Mouse (Mus musculus) ES-E14 (cell line): ENCODE data around the gene Trem3. TPM values are rescaled to one million over a fixed set of nuclear protein-coding genes. Genes with fewer than 3 reads are reported as not detected.

Source experiments
- DNase-seq: peaks from one replicate; pipeline ENCODE4 v3.0.0-alpha.2; 2013; ENCODE audit warnings: low read depth, low spot score
- H3K27ac ChIP-seq: 2 replicates; pipeline ENCODE4 v1.5.1; 2012; ENCODE audit warnings: low read depth, mild to moderate bottlenecking, low read length, moderate library complexity, mixed read lengths; ENCODE audit not compliant: poor library complexity, insufficient read depth, severe bottlenecking
- H3K36me3 ChIP-seq: 2 replicates; pipeline ENCODE4 v1.6.1; 2012; ENCODE audit warnings: mild to moderate bottlenecking, low read length, moderate library complexity, mixed read lengths; ENCODE audit not compliant: control insufficient read depth, poor library complexity, insufficient read depth, severe bottlenecking
- H3K4me1 ChIP-seq, 2 experiments: fragments of 150-350 bp in 1 of 2; sonication (generic) in 1 of 2; 2 replicates each; pipeline ENCODE4 v1.6.1; 2012; ENCODE audit warnings: low read length in 2 of 2, mild to moderate bottlenecking in 1 of 2, mixed read lengths in 1 of 2; ENCODE audit not compliant: control insufficient read depth in 2 of 2, insufficient read depth in 2 of 2, poor library complexity in 1 of 2
- H3K4me3 ChIP-seq, 2 experiments: fragments of 150-350 bp in 1 of 2; sonication (generic) in 1 of 2; 2 replicates each; pipeline ENCODE4 v1.5.1; 2012; ENCODE audit warnings: low read length in 2 of 2, low read depth in 1 of 2, mild to moderate bottlenecking in 1 of 2, mixed read lengths in 1 of 2; ENCODE audit not compliant: insufficient read depth in 1 of 2, poor library complexity in 1 of 2, severe bottlenecking in 1 of 2
- H3K9ac ChIP-seq: 2 replicates; pipeline ENCODE4 v1.6.1; 2012; ENCODE audit warnings: low read depth, mild to moderate bottlenecking, low read length, mixed read lengths; ENCODE audit not compliant: poor library complexity, insufficient read depth, severe bottlenecking
- H3K9me3 ChIP-seq: fragments of 150-350 bp; sonication (generic); 2 replicates; pipeline ENCODE4 v1.6.1; 2012; ENCODE audit warnings: low read depth, mild to moderate bottlenecking, low read length; ENCODE audit not compliant: control insufficient read depth, insufficient read depth
- CHD2 ChIP-seq: IDR thresholded peaks from 2 replicates; pipeline ENCODE4 v1.6.1; 2014; ENCODE audit warnings: mild to moderate bottlenecking, low read depth, low read length, inconsistent platforms
- HCFC1 ChIP-seq: IDR thresholded peaks from 2 replicates; pipeline ENCODE4 v1.6.1; 2012; ENCODE audit warnings: low read length, inconsistent platforms, borderline replicate concordance; ENCODE audit not compliant: insufficient read depth
- MAFK ChIP-seq: IDR thresholded peaks from 2 replicates; pipeline ENCODE4 v1.6.1; 2014; ENCODE audit warnings: mild to moderate bottlenecking, low read depth, low read length, inconsistent platforms; ENCODE audit not compliant: insufficient read depth
- ZC3H11A ChIP-seq: IDR thresholded peaks from 2 replicates; pipeline ENCODE4 v1.6.1; 2012; ENCODE audit warnings: low read depth, mild to moderate bottlenecking, inconsistent platforms, low read length, borderline replicate concordance
- ZNF384 ChIP-seq: IDR thresholded peaks from 2 replicates; pipeline ENCODE4 v1.6.1; 2012; ENCODE audit warnings: low read depth, low read length, inconsistent platforms
- in situ Hi-C, 2 experiments: fragments of 600-800 bp; cut with MboI; formaldehyde crosslinking; loops; one replicate each; pipeline ENCODE4 v1.15.1; 2025; ENCODE audit warnings: low sequenced_read_pairs in 2 of 2, inconsistent platforms in 1 of 2; ENCODE audit not compliant: unreplicated experiment in 2 of 2
- total RNA-seq: library from RNA; depleted of rRNA; stranded (reverse); fragments of 300-350 nt; gene quantifications from 2 replicates; pipeline ENCODE4 v1.2.3, GENCODE M21; 2012

Trem3 gene
- total RNA-seq, 1 experiment = not detected

DNA sequence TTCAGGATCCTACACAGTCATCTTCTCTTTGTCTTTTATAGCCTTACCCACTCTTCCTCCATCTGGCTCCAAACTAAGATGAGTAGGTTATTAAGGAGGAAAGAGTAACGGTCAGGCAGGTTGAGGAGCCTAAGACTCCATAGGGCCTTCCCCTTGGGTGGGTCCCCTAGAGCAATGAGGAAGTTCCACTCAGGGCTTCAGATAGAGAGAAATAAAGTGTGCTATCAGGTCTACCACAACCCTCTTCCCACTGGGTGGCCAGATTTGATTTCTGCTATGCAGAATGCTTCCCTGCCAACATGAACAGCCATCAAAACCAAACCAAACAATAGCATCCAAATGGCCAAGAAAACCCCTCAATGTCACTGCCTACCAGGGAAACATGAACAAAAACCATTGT lies 20.0 kb downstream of the Trem3 start:
- in situ Hi-C loops = no loop called here
- TF ChIP-seq MAFK (no peak), CHD2 (no peak), HCFC1 (no peak), ZNF384 (no peak), ZC3H11A (no peak)

DNA sequence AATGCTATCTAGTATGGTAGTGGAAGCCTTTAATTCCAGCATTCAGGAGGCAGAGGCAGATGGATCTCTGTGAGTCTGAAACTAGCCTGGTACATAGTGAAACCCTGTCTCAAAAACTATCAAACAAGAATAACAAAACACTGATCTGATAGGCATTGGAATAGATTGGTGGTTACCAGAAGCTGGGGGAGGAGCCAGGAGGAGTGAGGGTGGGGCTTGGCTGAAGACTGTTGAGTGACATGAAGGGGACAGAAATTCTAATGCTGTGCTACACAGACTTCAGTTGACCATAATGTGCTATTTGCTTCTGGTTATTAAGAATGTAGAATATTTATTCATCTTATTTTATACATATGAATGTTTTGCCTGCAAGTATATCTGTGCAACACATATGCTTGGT lies 20.7 kb downstream of the Trem3 start:
- Histone ChIP-seq H3K9me3 (no peaks in the 10 kb centered on the region), H3K9ac (no peak overlapping the region), H3K36me3 (no peaks in the 10 kb centered on the region), H3K27ac (no peak overlapping the region), H3K4me1 (no peaks in the 10 kb centered on the region), H3K4me3 (no peak overlapping the region)
- TF ChIP-seq MAFK = no peak
- TF ChIP-seq HCFC1 = no peak
- no peak for TF ChIP-seq ZNF384
- no peak for TF ChIP-seq ZC3H11A
- no peak for TF ChIP-seq CHD2
- DNase-seq = no peak
- in situ Hi-C loops = no loop called here

More for the DNA sequence above, 20.0 kb downstream of the Trem3 start:
- no peaks in the 10 kb centered on the region for H3K36me3 ChIP-seq
- H3K4me3 ChIP-seq = no peak overlapping the region
- H3K9ac ChIP-seq = no peak overlapping the region
- no peaks in the 10 kb centered on the region for H3K4me1 ChIP-seq
- H3K27ac ChIP-seq = no peak overlapping the region
- no peak for DNase-seq
- no peaks in the 10 kb centered on the region for H3K9me3 ChIP-seq

GRCm38 (mm10) chr17:48269833-48270232 lies 22.3 kb downstream of the Trem3 start:
- Histone ChIP-seq H3K9me3 (no peaks in the 10 kb centered on the region), H3K4me1 (no peaks in the 10 kb centered on the region), H3K4me3 (no peak overlapping the region), H3K36me3 (no peaks in the 10 kb centered on the region), H3K27ac (no peak overlapping the region), H3K9ac (no peak overlapping the region)
- DNase-seq = no peak
- in situ Hi-C loops = no loop called here
- TF ChIP-seq CHD2 = no peak
- TF ChIP-seq MAFK = no peak
- no peak for TF ChIP-seq HCFC1
- no peak for TF ChIP-seq ZNF384
- TF ChIP-seq ZC3H11A = no peak

- in situ Hi-C loops = no loop called here
- TF ChIP-seq CHD2 (no peak), MAFK (no peak), ZC3H11A (no peak), ZNF384 (no peak), HCFC1 (no peak)
- Histone ChIP-seq H3K27ac (no peak overlapping the region), H3K4me3 (no peak overlapping the region), H3K36me3 (no peaks in the 10 kb centered on the region), H3K9ac (no peak overlapping the region), H3K9me3 (no peaks in the 10 kb centered on the region), H3K4me1 (peaks cover 0 to 2% of the 10 kb centered on the region in 2 experiments; a peak in 1 of 4 replicates)
- no peak for DNase-seq
These were observed 24.6 kb downstream of the Trem3 start for GRCm38 (mm10) chr17:48272158-48272557.

DNA sequence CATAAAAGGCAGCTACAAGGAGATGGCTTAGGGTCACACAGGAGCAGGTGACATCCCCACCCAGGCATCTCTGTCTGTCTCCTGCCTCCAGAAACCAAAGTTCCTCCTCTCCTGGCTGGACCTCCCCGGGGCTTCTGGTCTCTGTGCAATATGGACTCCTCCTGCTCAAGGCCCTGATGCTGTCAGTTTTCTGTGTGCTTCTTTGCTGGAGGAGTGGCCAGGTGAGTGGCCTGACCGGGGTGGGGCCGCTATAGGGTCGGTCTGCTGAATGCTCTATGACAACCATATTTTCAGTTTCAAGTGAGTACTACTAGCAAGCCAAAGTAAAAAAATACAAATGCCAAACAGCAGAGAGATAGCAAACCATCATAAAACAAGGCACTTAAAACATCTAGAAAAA lies 25.0 kb downstream of the Trem3 start:
- peaks cover 0 to 2% of the 10 kb centered on the region in 2 experiments; a peak in 1 of 4 replicates for H3K4me1 ChIP-seq
- TF ChIP-seq HCFC1 (no peak), ZC3H11A (no peak), MAFK (no peak), ZNF384 (no peak), CHD2 (no peak)
- H3K9ac ChIP-seq = no peak overlapping the region
- no peak overlapping the region for H3K27ac ChIP-seq
- H3K9me3 ChIP-seq = no peaks in the 10 kb centered on the region
- in situ Hi-C loops = no loop called here
- no peak overlapping the region for H3K4me3 ChIP-seq
- no peak for DNase-seq
- no peaks in the 10 kb centered on the region for H3K36me3 ChIP-seq
